Mouse (Mus musculus) C2C12 (cell line): ENCODE results near the gene Lactb.

Experiments used
- CTCF ChIP-seq: IDR thresholded peaks from one replicate; pipeline ENCODE4 v1.5.1; 2011; ENCODE audit not compliant: control insufficient read depth, insufficient read depth, insufficient read length
- MYOG ChIP-seq: IDR thresholded peaks from one replicate; pipeline ENCODE4 v1.6.1; 2011; ENCODE audit not compliant: control insufficient read depth, insufficient read length; ENCODE audit errors: extremely low read depth

DNA sequence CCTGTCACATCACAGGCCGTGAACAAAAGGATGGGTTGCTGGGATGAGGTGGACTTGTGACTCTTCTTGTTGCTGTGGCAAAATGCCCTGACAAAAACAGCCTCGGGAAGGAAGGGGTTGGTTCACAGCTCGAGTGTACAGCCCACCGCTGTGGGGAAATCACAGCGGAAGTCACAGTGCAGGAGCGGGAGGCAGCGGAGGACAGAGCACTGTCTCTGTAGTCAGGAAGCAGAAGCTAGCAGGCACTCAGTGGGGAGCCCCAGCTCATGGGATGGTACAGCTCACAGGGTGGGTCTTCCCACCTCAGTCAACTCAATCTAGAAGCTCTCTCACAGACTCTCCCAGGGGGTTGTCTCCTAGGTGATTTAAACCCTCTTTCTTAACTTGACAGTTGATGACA is 10.1 kb upstream of the Lactb start:
- no peak for TF ChIP-seq MYOG
- no peak for TF ChIP-seq CTCF
